Mouse (Mus musculus) B cell, adult 2 months (primary cell): ENCODE measurements around the gene Nfrkb.

Source experiments
- DNase-seq, 2 experiments: peaks; one replicate each; pipeline ENCODE4 v3.0.0; 2022

The Nfrkb gene

DNA sequence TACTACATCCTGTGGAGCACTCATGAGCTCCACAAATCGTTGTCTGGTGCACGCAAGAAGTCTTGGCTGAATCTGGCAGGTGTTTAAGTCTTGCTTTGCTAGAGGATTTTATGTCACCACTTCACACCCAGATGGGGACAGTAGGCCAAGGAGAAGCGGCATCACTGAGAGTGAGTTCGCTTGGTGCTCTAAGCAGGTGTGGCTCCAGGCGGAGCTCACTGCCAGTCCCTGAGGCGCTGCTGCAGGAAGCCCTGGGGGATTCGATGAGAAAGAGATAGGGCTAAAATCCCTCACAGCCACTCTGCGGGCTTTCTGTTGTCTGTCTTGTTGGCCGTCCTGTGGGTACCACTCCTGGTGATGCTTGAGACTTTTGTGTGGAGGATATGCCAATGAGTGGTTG lies 44.0 kb downstream of the Nfrkb start:
- no peak for DNase-seq

DNA sequence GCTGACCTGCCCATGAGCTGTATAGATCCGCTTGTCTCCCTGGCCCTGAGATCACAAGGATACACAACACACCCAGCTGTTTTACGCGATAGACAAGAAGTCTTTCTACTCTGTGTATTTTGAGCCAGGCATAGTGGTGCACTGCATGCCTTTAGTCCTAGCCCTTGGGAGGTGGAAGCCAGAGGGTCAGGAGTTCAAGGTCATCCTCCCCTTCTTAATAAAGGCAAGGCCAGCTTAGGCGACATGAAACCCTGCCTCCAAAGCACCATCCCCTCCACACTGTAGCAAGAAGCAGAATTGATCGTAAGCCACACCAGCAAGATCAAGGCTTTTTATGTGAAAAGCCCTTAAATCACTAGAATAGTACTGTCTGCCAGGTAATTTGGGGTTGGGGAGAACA lies 45.8 kb downstream of the Nfrkb start:
- DNase-seq, result no peak

DNA sequence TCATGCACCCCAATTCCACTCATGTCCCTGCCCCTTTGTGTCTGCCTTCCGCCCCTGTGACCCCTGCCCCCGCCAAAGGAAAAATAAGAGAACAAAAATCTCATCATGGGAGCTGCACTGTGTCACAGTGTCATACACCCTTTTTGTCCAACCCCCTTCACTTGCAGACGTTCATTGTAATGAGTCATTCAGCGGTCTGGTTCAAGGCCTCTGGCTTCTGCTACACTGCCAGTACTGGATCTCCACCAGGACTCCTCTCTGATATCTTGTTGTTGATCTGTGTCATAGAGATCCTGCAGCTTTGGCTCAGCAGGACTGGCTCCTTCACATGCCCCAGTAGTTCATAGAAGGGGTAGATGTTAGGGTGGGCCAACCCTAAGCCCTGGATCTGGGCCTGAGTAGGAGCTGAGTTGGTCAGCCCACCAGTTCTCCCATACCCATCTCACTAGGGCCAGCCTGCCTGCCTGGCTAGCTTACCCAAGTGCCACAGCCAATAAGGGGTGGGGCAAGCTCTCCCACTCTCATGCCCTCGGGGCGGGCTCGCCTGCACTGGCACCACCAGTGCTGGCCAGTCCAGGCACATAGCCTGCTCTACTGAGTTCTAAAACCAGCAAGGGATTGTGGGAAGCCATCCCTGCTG lies 46.5 kb downstream of the Nfrkb start:
- DNase-seq, result no peak

DNA sequence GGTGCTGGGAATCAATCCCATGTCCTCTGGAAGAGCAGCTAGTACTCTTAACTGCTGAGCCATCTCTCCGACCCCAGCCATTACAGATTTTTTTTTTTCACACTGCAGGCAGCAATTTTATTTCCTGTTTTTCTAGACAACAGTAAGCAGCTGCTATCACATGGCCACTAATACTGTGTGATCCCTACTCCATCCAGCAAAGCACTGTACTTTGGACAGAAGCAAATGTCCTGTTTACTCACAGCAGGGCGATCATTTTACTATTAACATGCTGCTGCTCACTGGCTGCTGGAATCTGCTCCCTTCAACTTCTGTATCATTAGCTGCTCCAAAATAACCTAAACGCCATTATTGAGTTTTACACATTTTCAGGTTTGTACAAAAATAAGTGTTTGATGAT lies 47.4 kb downstream of the Nfrkb start:
- DNase-seq, result no peak

DNA sequence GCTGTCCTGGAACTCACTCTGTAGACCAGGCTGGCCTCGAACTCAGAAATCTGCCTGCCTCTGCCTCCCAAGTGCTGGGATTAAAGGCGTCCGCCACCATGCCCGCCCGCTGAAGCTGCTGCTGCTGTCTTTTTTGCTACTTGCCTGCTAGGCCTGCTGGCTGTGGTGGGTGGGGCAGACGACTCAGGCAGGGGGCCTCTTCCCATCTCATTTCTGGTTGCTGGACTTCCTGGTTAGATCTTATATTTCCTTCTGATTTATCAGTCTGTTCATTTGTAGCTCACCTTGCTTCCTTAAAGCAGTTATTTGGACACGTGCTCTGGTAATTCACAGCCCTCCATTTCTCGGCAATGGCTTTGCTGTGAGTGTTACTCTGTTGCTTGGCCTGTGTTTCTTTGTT lies 49.4 kb downstream of the Nfrkb start:
- DNase-seq, result no peak

DNA sequence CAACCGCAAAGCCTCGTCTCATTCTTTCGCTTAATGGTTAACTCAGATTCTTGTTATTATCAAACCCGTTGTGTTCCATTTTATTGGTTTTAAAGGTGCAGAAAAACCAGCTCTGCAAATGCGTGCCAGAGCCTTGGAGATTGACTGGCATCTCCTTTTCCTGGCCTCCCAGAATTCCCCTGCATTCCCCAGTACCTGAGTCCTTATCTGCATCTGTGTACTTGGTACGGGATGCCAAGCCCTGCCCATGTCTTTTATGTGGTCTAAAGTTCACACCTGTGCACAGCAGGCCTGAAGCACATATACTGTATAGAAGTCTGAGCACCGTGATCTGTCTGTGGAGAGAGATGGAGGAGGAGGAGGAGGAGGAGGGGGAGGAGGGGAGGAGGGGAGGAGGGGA lies 51.9 kb downstream of the Nfrkb start:
- DNase-seq, result no peak

DNA sequence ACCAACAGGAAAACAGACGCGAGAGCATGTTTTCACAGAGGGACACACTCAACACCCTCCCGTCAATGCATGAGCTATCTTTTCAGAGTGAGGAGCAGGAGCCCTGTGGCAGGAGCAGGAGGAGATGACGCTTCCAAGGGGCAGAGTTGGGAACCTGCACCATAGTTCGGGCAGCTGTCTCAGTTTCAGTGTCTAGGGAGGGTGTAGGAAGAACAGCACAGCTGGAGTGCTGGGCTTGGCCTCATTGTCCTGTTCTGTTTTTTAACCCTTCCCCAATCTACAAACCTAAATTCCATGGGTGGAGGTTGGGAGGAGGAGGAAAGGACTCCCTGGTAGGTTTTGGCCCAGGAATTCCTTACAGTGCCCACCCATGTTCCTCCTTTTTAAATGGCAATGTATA lies 52.8 kb downstream of the Nfrkb start:
- DNase-seq, result no peak

DNA sequence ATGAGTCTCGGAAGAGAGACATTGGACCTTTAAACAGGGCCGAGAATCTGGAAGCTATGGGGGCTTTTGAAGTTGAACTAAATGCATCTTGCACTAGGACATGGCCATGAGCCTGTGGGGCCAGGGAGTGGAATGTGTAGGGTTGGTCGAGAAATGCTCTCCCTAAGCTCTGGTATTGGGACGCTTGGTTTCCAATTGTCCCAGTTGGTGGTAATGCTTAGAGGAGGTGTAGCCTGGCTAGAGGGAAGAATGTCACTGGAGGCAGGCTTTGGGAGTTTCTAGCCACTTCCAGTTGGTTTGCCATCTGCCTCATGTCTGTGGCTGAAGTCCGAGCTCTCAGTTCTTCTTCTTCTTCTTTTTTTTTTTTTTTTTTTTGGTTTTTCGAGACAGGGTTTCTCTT lies 53.3 kb downstream of the Nfrkb start:
- no peak for DNase-seq

DNA sequence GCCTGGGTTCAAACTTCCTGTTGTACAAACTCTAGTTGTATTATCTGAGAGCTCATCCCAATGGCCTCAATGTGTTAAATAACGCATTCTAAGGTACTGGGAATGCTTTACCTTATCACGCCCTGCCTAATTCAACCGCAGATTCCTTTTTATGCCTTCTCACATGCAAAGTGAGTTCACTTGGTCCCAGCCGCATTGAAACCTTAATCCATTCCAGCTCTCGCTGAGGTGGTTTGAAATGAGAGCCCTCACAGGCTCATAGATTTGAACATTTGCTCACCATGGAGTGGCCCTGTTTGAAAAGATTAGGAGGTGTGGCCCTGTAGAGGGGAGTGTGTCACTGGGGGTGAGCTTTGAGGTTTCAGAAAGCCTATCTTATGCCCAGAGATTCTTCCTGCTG lies 54.4 kb downstream of the Nfrkb start:
- DNase-seq, result no peak

DNA sequence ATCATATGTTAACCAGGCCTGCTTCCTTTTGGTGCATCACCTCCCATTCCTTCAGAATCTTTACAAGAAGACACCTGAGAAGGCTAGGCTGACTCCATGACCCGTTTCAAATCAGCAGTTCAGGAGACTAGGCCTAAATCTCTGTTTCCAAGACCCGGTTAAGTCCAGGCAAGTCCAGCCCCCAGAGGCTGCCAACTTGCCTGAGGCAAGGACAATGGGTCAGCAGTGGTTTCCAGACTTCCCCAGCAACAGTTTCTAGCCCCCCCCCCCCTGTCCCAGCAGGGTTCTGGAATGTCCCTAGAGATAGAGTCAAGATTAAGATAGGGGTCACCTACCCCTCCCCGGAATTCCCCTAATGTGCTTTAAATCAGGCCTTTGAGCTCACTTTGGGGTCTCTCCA lies 55.5 kb downstream of the Nfrkb start:
- DNase-seq, result no peak

DNA sequence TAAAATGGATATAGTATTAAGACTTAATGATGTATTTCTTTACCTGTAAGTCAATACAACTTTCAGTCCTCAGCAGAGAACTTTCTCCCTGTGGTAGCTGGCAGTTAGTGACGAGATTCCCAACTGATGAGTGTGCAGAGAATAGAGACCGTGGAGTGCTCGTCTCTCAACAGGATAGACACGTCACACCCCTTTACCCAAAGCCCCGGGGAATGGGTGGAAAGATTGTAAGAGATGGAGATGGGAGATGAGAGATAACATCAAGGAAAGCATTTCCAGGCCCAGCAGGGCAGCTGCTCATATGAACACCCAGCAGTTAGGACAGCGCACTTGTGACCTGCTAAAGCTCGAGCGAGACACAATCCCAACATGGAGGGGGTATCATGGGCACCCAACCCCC lies 58.2 kb downstream of the Nfrkb start:
- no peak for DNase-seq

DNA sequence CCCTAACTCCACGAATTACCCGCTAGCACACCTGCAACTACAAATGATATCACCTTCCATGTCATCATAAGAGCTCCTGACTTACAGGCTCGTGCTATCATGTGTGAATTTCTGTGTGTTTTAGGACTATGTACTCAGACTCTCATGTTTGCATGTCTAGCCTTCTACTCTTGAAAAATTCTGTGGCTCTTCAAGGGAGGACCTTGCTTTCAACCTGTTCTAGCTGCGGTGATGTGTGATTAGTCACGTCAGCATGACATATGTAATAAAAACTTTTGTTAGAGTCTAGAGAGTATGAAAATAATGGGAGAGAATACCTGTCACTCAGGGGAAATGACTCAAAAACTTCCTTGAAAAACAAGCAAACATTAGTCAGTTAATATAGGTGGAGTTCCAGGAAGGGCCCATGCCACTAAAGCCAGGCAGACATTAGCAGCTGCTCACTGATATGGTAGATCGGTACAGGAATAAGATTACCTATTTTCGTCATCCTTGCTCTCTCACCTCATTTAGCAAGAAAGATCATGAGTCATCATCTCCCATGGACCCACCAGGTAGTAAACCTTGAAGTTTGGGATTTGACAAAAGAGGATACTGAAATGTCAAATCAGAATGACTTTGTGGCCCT lies 63.3 kb downstream of the Nfrkb start:
- DNase-seq, result no peak

DNA sequence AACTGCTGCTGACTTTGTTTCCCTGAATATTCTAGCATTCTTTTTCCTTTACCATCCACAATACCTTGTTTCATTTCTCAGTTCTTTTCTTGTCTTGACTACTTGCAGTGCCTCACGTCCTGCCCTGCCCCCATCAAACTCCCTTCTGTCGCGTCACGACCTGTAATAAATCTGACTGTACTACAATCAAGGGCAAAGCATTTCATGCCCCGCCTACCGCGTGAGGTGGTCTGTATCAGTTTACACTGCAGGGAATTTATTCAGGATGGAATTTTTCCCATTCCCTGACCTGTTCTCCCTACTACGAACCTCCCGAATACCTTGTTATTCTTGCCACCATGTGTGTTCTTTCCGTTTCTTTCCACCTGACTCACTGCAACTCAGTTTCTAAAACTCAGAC lies 66.2 kb downstream of the Nfrkb start:
- DNase-seq, result no peak

DNA sequence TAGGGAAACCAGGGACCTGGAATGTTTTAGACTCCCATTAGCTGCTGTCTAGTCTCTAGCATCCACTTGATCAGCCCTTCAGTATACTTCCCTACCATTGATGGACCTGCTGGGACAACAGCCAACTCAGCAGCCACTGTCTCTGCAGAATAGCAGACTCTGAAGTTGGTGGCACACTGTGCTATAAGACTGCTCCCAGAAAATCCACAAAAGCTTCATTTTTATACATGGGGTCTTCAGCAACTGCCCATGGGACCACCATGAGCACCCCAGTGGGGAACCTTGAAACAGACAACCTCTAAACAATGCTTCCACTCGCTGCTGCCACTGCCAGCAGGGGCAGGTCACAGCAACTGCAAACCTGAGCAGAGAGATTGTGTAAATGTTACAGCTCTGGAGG lies 68.4 kb downstream of the Nfrkb start:
- DNase-seq, result no peak

DNA sequence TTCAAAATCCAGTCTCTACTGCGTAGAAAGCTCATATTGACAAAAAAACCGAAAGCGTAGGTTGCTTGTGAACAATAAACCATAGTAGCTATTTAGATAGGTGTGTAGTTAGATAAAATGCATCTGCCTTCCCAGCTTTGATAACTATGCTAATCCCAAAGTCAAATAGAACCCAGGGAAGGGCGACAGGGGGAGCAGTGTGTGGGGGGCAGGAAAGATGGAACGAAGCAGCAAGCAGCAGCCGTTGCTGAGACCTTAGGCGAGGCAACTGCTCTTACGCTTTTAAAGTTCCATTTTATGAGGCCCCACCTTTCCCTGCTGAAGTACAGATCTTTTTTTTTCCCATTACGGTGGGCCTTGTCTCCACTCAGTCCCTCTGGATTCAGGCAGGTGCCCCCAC lies 77.2 kb downstream of the Nfrkb start:
- DNase-seq, result no peak

DNA sequence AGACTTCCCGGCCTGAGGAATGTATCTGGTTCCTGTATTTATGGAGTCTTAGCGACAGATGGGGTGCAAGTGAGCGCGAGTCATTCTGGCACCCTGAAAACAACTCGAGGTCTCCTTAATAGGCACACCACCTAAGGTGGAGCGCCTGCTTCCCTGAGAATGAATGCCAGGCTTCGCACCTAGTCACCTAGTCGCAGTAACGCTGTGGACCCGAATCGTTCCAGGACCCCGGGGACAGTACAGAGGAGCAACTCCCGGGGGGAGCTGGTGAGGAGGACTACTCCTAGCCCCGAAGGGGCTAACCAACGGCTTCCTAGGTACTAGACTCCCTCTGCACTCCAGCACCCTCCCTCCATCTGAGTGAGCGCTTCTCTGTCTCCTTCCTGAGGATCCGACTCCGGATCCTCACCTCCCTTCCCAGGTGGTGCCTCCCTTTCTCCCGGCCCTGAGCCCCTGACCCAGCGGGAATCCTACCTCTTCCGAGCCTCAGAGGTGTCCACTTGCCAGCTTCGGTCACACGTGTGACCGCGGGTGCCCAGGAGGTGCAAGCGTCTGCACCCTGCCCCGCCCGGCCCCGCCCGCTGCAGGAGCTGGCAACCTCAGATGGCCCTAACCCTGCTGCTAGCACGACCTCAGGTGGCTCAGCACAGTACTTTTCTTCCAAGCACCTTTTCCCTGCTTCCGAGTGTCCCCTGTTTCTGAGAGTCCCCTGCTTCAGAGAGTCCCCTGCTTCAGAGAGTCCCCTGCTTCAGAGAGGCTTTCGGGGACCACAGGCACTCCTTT lies 77.9 kb downstream of the Nfrkb start, which contains the start of gene Tmem45b:
Gene Tmem45b, minus strand, starts transcription at position 771 of the 783 bp plus-strand sequence.
- DNase-seq, result no peak
